Mouse (Mus musculus): ENCODE results near the gene Esr2. TPM values are rescaled to one million over a fixed set of nuclear protein-coding genes. Genes with fewer than 3 reads are reported as not detected.

Esr2 gene
- polyA plus RNA-seq, 1 experiment from 2014 or later = 0.32 TPM

- 41% methylated on average over 14 of the region's 14 CpGs for WGBS
- peak overlapping the region; percentile 48 for H3K4me3 ChIP-seq
- peak overlapping the region; percentile 78 for H3K4me2 ChIP-seq
- H3K27ac ChIP-seq (replicated peaks) = 0 out of 2 replicates have a peak overlapping the region, but pooled peaks have one; percentile 3
- H3K4me1 ChIP-seq = peaks cover 34% of the 10 kb centered on the region
- peaks cover 35% of the 10 kb centered on the region for H3K36me3 ChIP-seq
- H3K9ac ChIP-seq = peak overlapping the region; percentile 66
- no peaks in the 10 kb centered on the region for H3K27me3 ChIP-seq (replicated peaks)
- ATAC-seq (ENCODE audit: extremely low read depth, insufficient number of reproducible peaks, low FRiP score, low TSS enrichment) = no peak
- no peaks in the 10 kb centered on the region for H3K9me3 ChIP-seq
Measured at GRCm38 (mm10) chr12:76080876-76081556, 96.0 kb downstream of the Esr2 start.

GRCm38 (mm10) chr12:76073981-76074380 lies 103.1 kb downstream of the Esr2 start:
- no peak overlapping the region for H3K4me2 ChIP-seq
- H3K9me3 ChIP-seq = no peaks in the 10 kb centered on the region
- no peak overlapping the region for H3K27ac ChIP-seq (replicated peaks)
- H3K4me1 ChIP-seq = peaks cover 23% of the 10 kb centered on the region
- ATAC-seq (ENCODE audit: extremely low read depth, insufficient number of reproducible peaks, low FRiP score, low TSS enrichment) = no peak
- H3K36me3 ChIP-seq = peaks cover 49% of the 10 kb centered on the region
- H3K9ac ChIP-seq = no peak overlapping the region
- H3K4me3 ChIP-seq = no peak overlapping the region
- no peaks in the 10 kb centered on the region for H3K27me3 ChIP-seq (replicated peaks)
- WGBS = 62% methylated on average over 7 of the region's 7 CpGs

GRCm38 (mm10) chr12:76073066-76073826 lies 103.8 kb downstream of the Esr2 start:
- H3K27me3 ChIP-seq (replicated peaks) = no peaks in the 10 kb centered on the region
- H3K9me3 ChIP-seq = no peaks in the 10 kb centered on the region
- 32% methylated on average over 13 of the region's 13 CpGs for WGBS
- H3K4me1 ChIP-seq = peaks cover 23% of the 10 kb centered on the region
- H3K36me3 ChIP-seq = peaks cover 49% of the 10 kb centered on the region
- H3K9ac ChIP-seq = peak overlapping the region; percentile 28; the same call in 1 of the 2 replicates
- no peak for ATAC-seq (ENCODE audit: extremely low read depth, insufficient number of reproducible peaks, low FRiP score, low TSS enrichment)
- peak overlapping the region; percentile 22 for H3K4me3 ChIP-seq
- H3K27ac ChIP-seq (replicated peaks) = peak overlapping the region; percentile 39
- H3K4me2 ChIP-seq = peak overlapping the region; percentile 57

- H3K4me3 ChIP-seq = peak overlapping the region; percentile 36
- peaks cover 23% of the 10 kb centered on the region for H3K4me1 ChIP-seq
- H3K27me3 ChIP-seq (replicated peaks) = no peaks in the 10 kb centered on the region
- WGBS = 15% methylated on average over 19 of the region's 19 CpGs
- H3K36me3 ChIP-seq = peaks cover 50% of the 10 kb centered on the region
- peak overlapping the region; percentile 70 for H3K27ac ChIP-seq (replicated peaks)
- no peak for ATAC-seq (ENCODE audit: extremely low read depth, insufficient number of reproducible peaks, low FRiP score, low TSS enrichment)
- H3K4me2 ChIP-seq = peak overlapping the region; percentile 57
- H3K9ac ChIP-seq = peak overlapping the region; percentile 63
- no peaks in the 10 kb centered on the region for H3K9me3 ChIP-seq
Measured at GRCm38 (mm10) chr12:76071935-76072849, 104.9 kb downstream of the Esr2 start.

Other genes starting within 250 kb of the Esr2 start
- 0.22 and 0.35 TPM in 2 replicates for gene Tex21, start 69.5 kb upstream of the Esr2 start, polyA plus RNA-seq (2015; fragmentation: Nextera tagmentation; extraction: Ambion mirVana)
- 40.1 and 41.0 TPM in 2 replicates for gene Mthfd1, start 78.0 kb upstream of the Esr2 start, polyA plus RNA-seq (2015; fragmentation: Nextera tagmentation; extraction: Ambion mirVana)
- 4.0 and 4.4 TPM in 2 replicates for gene Akap5, start 147.6 kb upstream of the Esr2 start, polyA plus RNA-seq (2015; fragmentation: Nextera tagmentation; extraction: Ambion mirVana)
- gene Zbtb25, start 192.3 kb upstream of the Esr2 start, polyA plus RNA-seq (2015; fragmentation: Nextera tagmentation; extraction: Ambion mirVana) = 11.8 and 13.2 TPM in 2 replicates
- gene Zbtb1, start 193.0 kb upstream of the Esr2 start, polyA plus RNA-seq (2015; fragmentation: Nextera tagmentation; extraction: Ambion mirVana) = 6.3 and 6.4 TPM in 2 replicates
- 15.1 and 15.5 TPM in 2 replicates for gene Hspa2, start 226.9 kb upstream of the Esr2 start, polyA plus RNA-seq (2015; fragmentation: Nextera tagmentation; extraction: Ambion mirVana)
- gene Ppp1r36, start 240.3 kb upstream of the Esr2 start, polyA plus RNA-seq (2015; fragmentation: Nextera tagmentation; extraction: Ambion mirVana) = 2.0 and 3.1 TPM in 2 replicates

Measured in heart, embryonic 13.5 days (tissue).